12 mouse cellular contexts compared by ENCODE assay signal in genomic region chr2:124533602-124534001, GRCm38 (mm10).
DNase-seq lines count a peak whose midpoint lies in the region.
"Had no signal": no experiment of that assay in that cellular context is flagged by ENCODE, and none has a peak within 500 bp of the region (broad histone marks: within the 10 kb centered on the region; RNA-seq: fewer than 3 reads in every experiment).

No protein-coding gene starts in this region.

- peak; percentile 61 for DNase-seq in layer of hippocampus, adult 11-12 months (ENCODE audit: low spot score)
- no peak for DNase-seq in layer of hippocampus, postnatal 25 days (ENCODE audit: extremely low spot score in 1 of 2, low spot score in 1 of 2)
- peak; percentile 14 for DNase-seq in right cerebral cortex, postnatal 25 days
- DNase-seq in right cerebral cortex, postnatal 4 days: no peak
- peak; percentile 28 to 69 for DNase-seq in layer of hippocampus, postnatal 14 days (ENCODE audit: low spot score in 2 of 2)
- DNase-seq in heart, postnatal 10 days: no peak
- DNase-seq in kidney, postnatal 25 days: no peak
- DNase-seq: B cell, adult 2 months; cerebellum, adult 2 months; cerebellum, postnatal 36 days; kidney, adult 11 months; thymus, postnatal 36 days had no signal

- intact Hi-C loops in heart, postnatal 10 days (cut with DNase I): no loop called here

Comparison
In these comparisons a context has a peak if more than half of its experiments do, and no peak if none do; other contexts are left out.
1. DNase-seq: peak in layer of hippocampus, adult 11-12 months (single experiment), right cerebral cortex, postnatal 25 days (single experiment) and layer of hippocampus, postnatal 14 days (2 of 2); none in layer of hippocampus, postnatal 25 days (0 of 2), right cerebral cortex, postnatal 4 days (single experiment), heart, postnatal 10 days (0 of 2) and kidney, postnatal 25 days (0 of 2).